8 mouse cellular contexts compared by ENCODE assay signal in the genomic region with DNA sequence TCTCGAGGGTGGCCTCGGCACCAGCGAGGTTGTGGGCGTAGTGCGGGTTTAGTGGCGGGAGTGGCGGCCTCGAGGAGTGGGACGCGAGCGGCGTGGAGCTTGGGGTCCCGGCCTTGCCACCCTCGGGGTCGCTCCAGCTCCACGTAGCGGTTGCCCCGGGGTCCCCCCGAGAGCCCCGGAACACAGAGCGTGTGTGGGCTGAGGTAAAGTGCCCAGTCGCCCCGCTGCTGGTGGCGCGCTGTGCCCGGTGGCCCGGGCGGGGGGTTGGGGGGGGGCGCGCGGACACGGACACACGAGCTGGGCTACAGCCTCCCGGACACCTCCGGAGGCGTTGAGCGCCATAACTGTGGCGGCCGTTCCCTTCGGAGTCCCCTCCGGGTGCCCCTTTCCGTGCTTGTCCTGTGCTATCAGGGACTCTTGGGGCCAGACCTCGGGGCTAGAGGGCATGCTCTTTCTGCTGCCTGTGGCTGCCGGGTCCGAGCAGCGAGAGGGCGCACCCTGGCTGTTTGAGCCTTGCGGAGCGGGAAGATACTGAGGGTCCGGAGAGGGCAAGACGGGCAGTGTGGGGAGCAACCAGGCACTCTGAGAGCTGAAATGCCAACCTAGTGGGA. TPM values are rescaled to one million over a fixed set of nuclear protein-coding genes. Genes with fewer than 3 reads are reported as not detected.
DNase-seq lines count a peak whose midpoint lies in the region; ATAC-seq and TF ChIP-seq lines count a peak whose summit lies in the region.

No protein-coding gene starts in this region.

- H3K4me3 ChIP-seq in left cerebral cortex, adult 2 months: peak overlapping the region; percentile 59
- H3K4me3 ChIP-seq in forebrain, embryonic 14.5 days (ENCODE audit: low read depth, low read length): peak overlapping the region; percentile 56
- peak overlapping the region; percentile 63 for H3K4me3 ChIP-seq in hindbrain, embryonic 15.5 days
- peak overlapping the region; percentile 66 for H3K4me3 ChIP-seq in midbrain, embryonic 15.5 days

- no peaks in the 10 kb centered on the region for H3K36me3 ChIP-seq in forebrain, embryonic 14.5 days (ENCODE audit: control insufficient read depth, insufficient read depth, low read length)
- 0 out of 2 replicates have a peak, but pooled peaks cover 3% of the 10 kb centered on the region for H3K36me3 ChIP-seq in hindbrain, embryonic 15.5 days
- H3K36me3 ChIP-seq in midbrain, embryonic 15.5 days (replicated peaks): no peaks in the 10 kb centered on the region

- peak overlapping the region; percentile 51 for H3K4me2 ChIP-seq in forebrain, embryonic 14.5 days (ENCODE audit: low read length)
- peak overlapping the region; percentile 64 for H3K4me2 ChIP-seq in hindbrain, embryonic 15.5 days
- H3K4me2 ChIP-seq in midbrain, embryonic 15.5 days: peak overlapping the region; percentile 56

- H3K9me3 ChIP-seq in forebrain, embryonic 14.5 days (replicated peaks; ENCODE audit: control insufficient read depth, low read length): no peaks in the 10 kb centered on the region
- no peaks in the 10 kb centered on the region for H3K9me3 ChIP-seq in hindbrain, embryonic 15.5 days
- no peaks in the 10 kb centered on the region for H3K9me3 ChIP-seq in midbrain, embryonic 15.5 days

- WGBS in forebrain, embryonic 14.5 days: 35% methylated on average over 50 of the region's 51 CpGs
- 22% methylated on average over 27 of the region's 51 CpGs for WGBS in hindbrain, embryonic 15.5 days
- 22% methylated on average over 38 of the region's 51 CpGs for WGBS in midbrain, embryonic 15.5 days

- peak overlapping the region; percentile 75 for H3K9ac ChIP-seq in forebrain, embryonic 14.5 days (ENCODE audit: low read length)
- H3K9ac ChIP-seq in hindbrain, embryonic 15.5 days: peak overlapping the region; percentile 68
- H3K9ac ChIP-seq in midbrain, embryonic 15.5 days: peak overlapping the region; percentile 76

- H3K27ac ChIP-seq in left cerebral cortex, adult 2 months: peak overlapping the region; percentile 84
- peak overlapping the region; percentile 85 for H3K27ac ChIP-seq in forebrain, embryonic 14.5 days (ENCODE audit: low read depth, low read length)
- peak overlapping the region; percentile 87 for H3K27ac ChIP-seq in hindbrain, embryonic 15.5 days (replicated peaks)
- H3K27ac ChIP-seq in midbrain, embryonic 15.5 days: peak overlapping the region; percentile 89

- intact Hi-C loops in left cerebral cortex, adult 2 months (cut with DNase I): loop anchor here (5.0 kb wide), 1 partner anchor 64 kb away; a partner anchor contains a TSS

- no peaks in the 10 kb centered on the region for H3K27me3 ChIP-seq in forebrain, embryonic 14.5 days (replicated peaks; ENCODE audit: control insufficient read depth, insufficient read depth, low read length)
- H3K27me3 ChIP-seq in hindbrain, embryonic 15.5 days: no peaks in the 10 kb centered on the region
- no peaks in the 10 kb centered on the region for H3K27me3 ChIP-seq in midbrain, embryonic 15.5 days (replicated peaks)

- peak; percentile 10 to 13 for DNase-seq in left cerebral cortex, adult 2 months (ENCODE audit: extremely low spot score in 1 of 2, low spot score in 2 of 2)
- DNase-seq in left cerebral cortex, adult 9 months (ENCODE audit: low spot score in 2 of 2): no peak
- DNase-seq in cerebellum, adult 18-20 months: peak; percentile 32 to 35
- peak; percentile 11 for DNase-seq in forebrain, embryonic 14.5 days (ENCODE audit: low spot score)
- peak; percentile 75 for DNase-seq in liver
- peak; percentile 32 to 78 for DNase-seq in spleen, postnatal 4 days (ENCODE audit: low spot score in 2 of 2)

- TF ChIP-seq CTCF in left cerebral cortex, adult 2 months (IDR thresholded peaks at IDR 0.05): no peak; the same call in none of the 2 replicates

- no peaks in the 10 kb centered on the region; the same call in 1 of the 2 replicates for H3K4me1 ChIP-seq in forebrain, embryonic 14.5 days (ENCODE audit: control insufficient read depth, insufficient read depth, low read length)
- H3K4me1 ChIP-seq in hindbrain, embryonic 15.5 days (replicated peaks): peaks cover 5% of the 10 kb centered on the region
- H3K4me1 ChIP-seq in midbrain, embryonic 15.5 days: no peaks in the 10 kb centered on the region

- ATAC-seq in forebrain, embryonic 14.5 days: peak; percentile 35; the same call in 1 of the 2 replicates
- no peak for ATAC-seq in hindbrain, embryonic 15.5 days (ENCODE audit: low FRiP score, low read depth)
- ATAC-seq in midbrain, embryonic 15.5 days (replicated peaks): no peak; the same call in 1 of the 2 replicates

RNA-seq across cellular contexts. Expression of a gene that starts 0.5 kb away (rescaled TPM):
- total RNA-seq in left cerebral cortex, adult 2 months (2021): 1 to 10 TPM; 6.4 to 7.1 TPM
- polyA plus RNA-seq in forebrain, embryonic 14.5 days (2014; fragmentation: Nextera tagmentation; extraction: Ambion mirVana): 6.6 and 7.3 TPM in 2 replicates
- 5.0 and 5.1 TPM in 2 replicates for polyA plus RNA-seq in hindbrain, embryonic 15.5 days (2015; fragmentation: Nextera tagmentation; extraction: Ambion mirVana)
- 5.5 and 6.1 TPM in 2 replicates for polyA plus RNA-seq in midbrain, embryonic 15.5 days (2015; fragmentation: Nextera tagmentation; extraction: Ambion mirVana)

Comparison
In these comparisons a context has a peak if more than half of its experiments do, and no peak if none do; other contexts are left out.
1. DNase-seq: peak in left cerebral cortex, adult 2 months (2 of 2), cerebellum, adult 18-20 months (2 of 2), forebrain, embryonic 14.5 days (single experiment), liver (single experiment) and spleen, postnatal 4 days (2 of 2); none in left cerebral cortex, adult 9 months (0 of 2).
2. Peak in every context shown above with its lines, with median percentiles within 50 percentile points of each other: H3K27ac ChIP-seq, H3K4me3 ChIP-seq, H3K4me2 ChIP-seq and H3K9ac ChIP-seq.